10 mouse cellular contexts compared by ENCODE assay signal in genomic region chr11:29647568-29648319, GRCm38 (mm10). TPM values are rescaled to one million over a fixed set of nuclear protein-coding genes. Genes with fewer than 3 reads are reported as not detected.
DNase-seq lines count a peak whose midpoint lies in the region; ATAC-seq lines count a peak whose summit lies in the region.
"Had no signal": no experiment of that assay in that cellular context is flagged by ENCODE, and none has a peak within 500 bp of the region (broad histone marks: within the 10 kb centered on the region; RNA-seq: fewer than 3 reads in every experiment).

No protein-coding gene starts in this region.

- H3K4me3 ChIP-seq in heart, embryonic 11.5 days (ENCODE audit: low read depth, low read length) = no peak overlapping the region
- H3K4me3 ChIP-seq in hindbrain, embryonic 16.5 days (ENCODE audit: low read length) = no peak overlapping the region
- H3K4me3 ChIP-seq: kidney, embryonic 15.5 days had no signal

- no peak for ATAC-seq in heart, embryonic 11.5 days (replicated peaks; ENCODE audit: insufficient number of reproducible peaks, low FRiP score, low TSS enrichment)
- peak; percentile 85 for ATAC-seq in megakaryocyte, adult 5-6 weeks (ENCODE audit: poor library complexity, severe bottlenecking)
- ATAC-seq in hindbrain, embryonic 16.5 days = no peak

- no peak for DNase-seq in heart, adult 11 months
- peak; percentile 38 to 44 for DNase-seq in B cell, adult 2 months
- DNase-seq in c-Kit-positive CD71-positive TER-119-negative erythroid progenitor cells, embryonic 14.5 days (ENCODE audit: low read depth) = peak; percentile 10
- DNase-seq in urinary bladder, postnatal 36 days (ENCODE audit: low spot score in 2 of 2) = no peak
- no peak for DNase-seq in frontal cortex, postnatal 36 days (ENCODE audit: low spot score in 2 of 2)
- DNase-seq: heart, postnatal 14 days had no signal

- H3K27ac ChIP-seq in heart, embryonic 11.5 days (ENCODE audit: low read depth, low read length) = no peak overlapping the region
- H3K27ac ChIP-seq in hindbrain, embryonic 16.5 days (ENCODE audit: low read depth, low read length) = no peak overlapping the region
- H3K27ac ChIP-seq: kidney, embryonic 15.5 days had no signal

- H3K4me2 ChIP-seq in heart, embryonic 11.5 days = 0 out of 2 replicates have a peak overlapping the region, but pooled peaks have one; percentile 4
- H3K4me2 ChIP-seq in hindbrain, embryonic 16.5 days (ENCODE audit: low read length) = no peak overlapping the region
- H3K4me2 ChIP-seq: kidney, embryonic 15.5 days had no signal

- H3K9ac ChIP-seq in heart, embryonic 11.5 days (ENCODE audit: low read depth, low read length) = no peak overlapping the region
- no peak overlapping the region for H3K9ac ChIP-seq in hindbrain, embryonic 16.5 days (ENCODE audit: low read depth, low read length)
- H3K9ac ChIP-seq: kidney, embryonic 15.5 days had no signal

- no peaks in the 10 kb centered on the region for H3K27me3 ChIP-seq in heart, embryonic 11.5 days (ENCODE audit: control insufficient read depth, insufficient read depth, low read length)
- no peaks in the 10 kb centered on the region for H3K27me3 ChIP-seq in hindbrain, embryonic 16.5 days (replicated peaks; ENCODE audit: control insufficient read depth, insufficient read depth, low read length)
- H3K27me3 ChIP-seq: kidney, embryonic 15.5 days had no signal

- peaks cover 11% of the 10 kb centered on the region for H3K4me1 ChIP-seq in heart, embryonic 11.5 days (ENCODE audit: control insufficient read depth, insufficient read depth, low read length)
- H3K4me1 ChIP-seq in hindbrain, embryonic 16.5 days (ENCODE audit: control insufficient read depth, insufficient read depth, low read depth, low read length) = no peaks in the 10 kb centered on the region
- H3K4me1 ChIP-seq: kidney, embryonic 15.5 days had no signal

- H3K36me3 ChIP-seq in heart, embryonic 11.5 days (ENCODE audit: control insufficient read depth, insufficient read depth, low read length) = no peaks in the 10 kb centered on the region
- no peaks in the 10 kb centered on the region for H3K36me3 ChIP-seq in hindbrain, embryonic 16.5 days (ENCODE audit: control insufficient read depth, insufficient read depth, low read length)
- H3K36me3 ChIP-seq: kidney, embryonic 15.5 days had no signal

- H3K9me3 ChIP-seq in heart, embryonic 11.5 days (replicated peaks; ENCODE audit: control insufficient read depth, low read length) = no peaks in the 10 kb centered on the region
- H3K9me3 ChIP-seq in hindbrain, embryonic 16.5 days (ENCODE audit: control insufficient read depth, low read length) = no peaks in the 10 kb centered on the region
- H3K9me3 ChIP-seq: kidney, embryonic 15.5 days had no signal

- WGBS in heart, embryonic 11.5 days (ENCODE audit: insufficient replicate concordance) = 53% methylated on average over 6 of the region's 6 CpGs
- WGBS in hindbrain, embryonic 16.5 days = 68% methylated on average over 6 of the region's 6 CpGs

RNA-seq across cellular contexts. Expression of gene Rtn4, which starts 45.0 kb away (rescaled TPM):
- polyA plus RNA-seq in heart, embryonic 11.5 days (2014; fragmentation: Nextera tagmentation; extraction: Ambion mirVana) = 48.5 and 54.2 TPM in 2 replicates
- total RNA-seq in megakaryocyte, adult 5-6 weeks (2015) = 129 and 142 TPM in 2 replicates
- total RNA-seq in megakaryocyte, adult 5-6 weeks (2017) = 128 and 135 TPM in 2 replicates
- polyA plus RNA-seq in hindbrain, embryonic 16.5 days (2015; fragmentation: Nextera tagmentation; extraction: Ambion mirVana) = 130 and 139 TPM in 2 replicates

Comparison
In these comparisons a context has a peak if more than half of its experiments do, and no peak if none do; other contexts are left out.
1. DNase-seq: peak in B cell, adult 2 months (2 of 2) and c-Kit-positive CD71-positive TER-119-negative erythroid progenitor cells, embryonic 14.5 days (single experiment); none in heart, adult 11 months (single experiment), urinary bladder, postnatal 36 days (0 of 2) and frontal cortex, postnatal 36 days (0 of 2).